Mouse (Mus musculus) G1E (cell line): ENCODE results near the gene Lyrm7.

Source experiments
- CTCF ChIP-seq: IDR thresholded peaks from 2 replicates; pipeline ENCODE4 v1.5.1; 2012; ENCODE audit warnings: low read depth, low read length, inconsistent platforms, mixed read lengths
- GATA1 ChIP-seq: IDR thresholded peaks from 2 replicates; pipeline ENCODE4 v1.6.1; 2012; ENCODE audit warnings: borderline replicate concordance, low read length, inconsistent platforms, mixed read lengths
- GATA2 ChIP-seq: IDR thresholded peaks from 2 replicates; pipeline ENCODE4 v1.6.1; 2012; ENCODE audit warnings: low read depth, low read length, inconsistent platforms, borderline replicate concordance
- POLR2AphosphoS5 ChIP-seq: IDR thresholded peaks from 2 replicates; pipeline ENCODE4 v1.6.1; 2012; ENCODE audit warnings: low read depth, low read length, inconsistent platforms; ENCODE audit not compliant: insufficient replicate concordance
- TAL1 ChIP-seq: conservative IDR thresholded peaks from 2 replicates; pipeline ENCODE4 v1.6.1; 2012; ENCODE audit warnings: low read depth, low read length, inconsistent platforms, mixed read lengths

DNA sequence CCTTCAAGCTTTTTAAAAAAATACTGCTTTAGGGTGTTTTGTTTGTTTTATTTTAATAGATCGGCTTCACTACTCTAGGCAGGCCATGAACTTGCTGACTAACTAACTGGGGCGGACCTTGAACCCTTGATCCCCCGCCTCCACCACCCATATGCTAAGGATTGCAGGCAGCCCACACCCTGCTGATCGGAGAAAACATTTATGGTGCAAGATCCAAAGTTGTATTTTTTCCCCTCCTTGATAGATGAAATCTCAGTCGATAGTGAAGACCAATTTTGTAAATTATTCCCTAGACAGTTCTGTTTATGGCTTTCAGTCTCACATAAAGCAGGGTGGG, 6.3 kb upstream of the Lyrm7 start:
- TF ChIP-seq CTCF (no peak), GATA1 (no peak), POLR2AphosphoS5 (no peak), TAL1 (no peak), GATA2 (no peak)
